Mouse (Mus musculus) thymus, postnatal 10 days (tissue): ENCODE data around the gene Ncoa7.
A peak's percentile ranks its signal among the peaks of the same experiment; 100 is the strongest.

Experiments
- DNase-seq, 2 experiments: peaks; one replicate each; pipeline ENCODE4 v3.0.0; 2021; ENCODE audit warnings: low spot score in 2 of 2

Gene Ncoa7

DNA sequence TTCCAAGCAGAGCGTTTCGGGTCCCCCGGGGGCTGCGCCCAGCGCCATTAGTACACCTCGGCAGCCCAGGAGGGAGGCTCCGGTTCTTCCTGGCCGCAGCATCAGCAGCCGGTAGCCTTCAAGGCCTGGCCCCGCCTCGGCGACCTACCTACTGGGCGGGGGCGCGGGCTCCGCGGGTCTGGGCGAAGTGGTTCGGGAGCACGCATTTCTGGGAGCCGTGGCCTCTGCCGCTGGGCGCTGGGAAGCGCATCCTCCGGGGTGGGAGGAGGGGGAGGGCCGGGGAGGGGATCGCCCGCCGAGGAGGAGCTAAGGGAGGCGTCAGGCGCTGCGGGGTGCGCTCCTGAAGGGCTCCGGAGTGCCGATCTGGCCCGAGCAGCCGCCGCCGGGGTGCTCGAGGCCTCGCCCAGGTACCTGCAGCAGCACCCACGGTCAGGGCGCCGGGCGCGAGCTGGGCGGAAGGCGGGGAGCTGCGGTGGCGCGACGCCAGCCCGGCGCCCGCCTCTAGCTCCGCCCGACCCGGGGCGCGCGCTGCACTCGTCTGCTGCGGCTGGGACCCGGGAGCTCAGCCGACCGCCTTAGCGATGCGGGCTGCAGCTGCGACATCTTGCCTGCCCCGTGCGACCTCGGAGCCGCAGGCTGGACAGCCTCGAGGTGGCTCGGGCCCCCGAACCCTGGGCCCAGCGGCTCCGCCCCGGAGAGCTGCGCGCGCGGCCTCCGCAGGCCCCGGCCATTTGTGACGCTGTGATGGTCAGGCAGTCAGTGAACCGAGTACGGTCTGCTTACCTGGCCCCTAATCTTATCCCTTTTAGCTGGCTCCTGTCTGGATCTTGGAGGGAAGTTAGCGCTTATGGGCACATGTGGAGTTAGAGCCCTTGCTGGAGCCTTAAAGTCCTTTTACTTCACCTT lies at the start of gene Ncoa7:
TSS of gene Ncoa7 (minus strand) at position 646 of the 906 bp plus-strand sequence.
- DNase-seq = peak; percentile 61 to 65

DNA sequence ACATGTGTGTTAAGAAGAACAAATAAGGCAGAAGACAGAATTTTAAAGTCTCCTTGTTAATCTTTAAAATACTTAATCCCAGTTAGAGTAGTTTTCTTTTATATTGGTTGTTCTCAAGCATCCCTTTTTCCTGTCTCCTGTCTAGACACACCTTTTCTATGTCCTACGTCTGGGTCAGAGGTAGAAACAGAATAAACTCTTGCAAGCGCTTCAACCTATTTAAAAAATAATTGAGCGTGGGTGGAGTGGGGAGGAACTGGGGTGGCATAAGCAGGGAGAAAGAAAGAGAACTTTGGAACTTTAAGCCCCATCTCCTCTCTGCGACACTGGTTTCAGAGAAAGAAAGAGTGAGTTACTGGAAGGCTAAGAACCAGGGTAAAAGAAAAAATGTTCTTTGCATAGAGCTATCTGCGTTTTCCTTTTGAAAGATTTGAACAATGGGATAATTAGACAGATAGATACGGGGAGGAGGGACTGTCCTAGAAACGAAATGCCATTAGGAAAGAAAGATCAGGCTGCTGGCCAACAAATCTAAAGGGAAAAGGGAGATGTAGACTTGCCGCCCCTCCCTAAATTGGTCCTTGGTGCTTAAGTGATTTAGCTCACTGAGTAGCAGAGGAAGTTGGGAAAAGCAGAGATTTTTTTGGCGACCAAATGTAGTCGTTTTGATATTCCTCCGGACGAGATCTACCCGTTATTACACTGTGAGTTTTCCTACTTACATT lies 42.1 kb upstream of the Ncoa7 start:
- DNase-seq = no peak

DNA sequence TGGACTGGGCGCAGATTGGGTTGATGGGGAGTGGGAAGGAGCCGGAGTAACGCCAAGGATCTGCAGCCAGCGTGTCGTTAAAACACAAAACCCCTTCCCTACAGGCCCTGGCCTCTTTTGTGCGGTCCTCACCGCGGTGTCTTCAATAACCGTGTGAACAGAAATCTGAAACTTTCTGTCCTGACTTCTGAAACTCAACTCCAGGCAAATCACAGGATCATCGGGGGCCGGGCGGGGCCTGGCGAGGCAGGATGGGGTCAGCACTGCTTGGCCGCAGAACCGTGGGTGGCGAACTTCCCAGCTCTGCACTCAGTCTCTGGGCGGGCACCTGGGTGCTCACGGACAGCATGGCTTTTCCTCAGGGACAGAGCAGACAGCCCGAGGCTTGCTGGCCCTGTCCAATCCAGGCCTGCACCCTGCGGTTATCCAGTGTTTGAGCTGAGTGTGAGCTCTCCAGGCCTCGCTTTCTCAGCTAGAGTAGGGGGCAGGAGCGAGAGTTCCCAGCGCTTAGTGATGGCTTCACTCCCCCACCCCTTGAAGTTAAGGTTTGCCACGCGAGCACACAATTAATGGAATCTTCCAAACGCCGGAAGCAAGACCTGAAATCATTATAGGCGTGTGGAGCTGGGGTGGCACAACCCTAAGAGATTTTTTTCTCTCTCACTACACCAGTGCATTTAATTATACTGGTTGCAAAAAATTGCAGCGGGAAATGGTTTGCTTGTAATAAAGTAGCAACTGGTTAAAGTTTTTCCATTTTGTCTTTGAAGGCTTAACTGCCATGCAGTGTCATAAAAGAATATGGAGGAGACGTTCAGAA lies 41.3 kb upstream of the Ncoa7 start:
- DNase-seq = no peak

GRCm38 (mm10) chr10:30843438-30844190 lies 40.5 kb upstream of the Ncoa7 start:
- no peak for DNase-seq

DNA sequence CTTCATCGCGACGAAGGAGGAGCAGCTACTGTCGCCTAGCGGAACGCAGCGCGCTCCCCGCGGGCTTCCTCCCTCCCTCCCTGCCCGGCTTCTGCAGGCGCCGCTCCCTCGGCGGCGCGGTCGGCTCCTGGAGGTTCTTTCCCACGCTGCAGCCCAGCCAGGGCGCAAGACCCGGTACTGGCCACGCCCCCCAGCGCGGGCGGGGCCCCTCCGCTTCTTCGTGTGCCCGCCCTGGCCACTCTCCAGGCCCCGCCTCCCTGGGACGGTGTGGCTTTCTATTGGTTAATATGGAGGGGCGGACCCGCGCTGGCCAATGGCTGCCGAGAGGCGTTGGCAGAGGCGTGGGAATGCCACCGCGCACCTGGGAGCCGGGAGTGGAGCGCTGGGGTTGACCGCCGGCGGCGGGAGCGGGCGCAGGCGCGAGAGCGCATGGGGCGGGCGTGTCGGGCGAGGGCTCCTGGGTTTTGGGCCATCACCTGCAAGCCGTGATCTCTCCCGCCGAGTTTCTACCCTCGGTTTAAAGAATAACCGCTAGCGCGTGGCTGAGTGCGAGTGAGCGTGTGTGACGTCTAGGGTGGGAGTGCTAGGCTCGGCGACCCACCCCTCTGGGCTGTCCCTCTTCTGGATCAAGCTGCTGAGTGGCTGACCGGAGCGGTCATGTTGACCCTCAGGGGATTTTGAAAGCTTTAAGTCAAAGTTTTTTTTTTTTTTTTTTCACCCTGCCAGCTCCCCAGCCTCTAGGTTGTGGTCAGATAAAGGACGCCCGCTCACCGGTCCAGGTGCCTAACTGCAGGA lies 39.7 kb upstream of the Ncoa7 start, which contains the start of gene Hey2:
TSS of gene Hey2 (minus strand) at position 159 of the 795 bp plus-strand sequence.
- DNase-seq = peak; percentile 90

GRCm38 (mm10) chr10:30842228-30842627 lies 39.1 kb upstream of the Ncoa7 start:
- no peak for DNase-seq

GRCm38 (mm10) chr10:30840824-30841223 lies 37.7 kb upstream of the Ncoa7 start:
- no peak for DNase-seq

DNA sequence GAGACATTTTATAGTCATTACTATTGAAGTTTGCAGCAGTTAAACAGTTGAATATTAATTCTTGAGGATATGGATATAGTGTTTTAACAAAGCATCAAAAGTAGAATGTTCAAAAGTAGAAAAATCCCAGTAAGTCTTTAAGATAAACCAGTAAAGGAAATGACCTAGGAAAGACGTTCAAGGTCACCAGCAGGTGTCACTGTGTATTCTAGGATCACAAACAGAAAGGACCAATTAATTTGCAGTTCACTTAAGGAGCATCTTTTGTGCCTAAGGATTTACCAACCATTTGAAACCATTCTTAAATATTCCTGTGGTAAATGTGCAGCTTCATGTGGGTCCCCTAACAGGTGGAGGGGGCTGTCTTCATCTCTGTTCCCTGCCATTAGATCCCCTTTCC lies 35.1 kb upstream of the Ncoa7 start:
- peak in 1 of 2 experiments; percentile 8 for DNase-seq

GRCm38 (mm10) chr10:30825049-30825448 lies 21.9 kb upstream of the Ncoa7 start:
- peak in 1 of 2 experiments; percentile 26 for DNase-seq

GRCm38 (mm10) chr10:30810967-30811293 lies 7.8 kb upstream of the Ncoa7 start:
- peak; percentile 45 to 84 for DNase-seq

GRCm38 (mm10) chr10:30810247-30810966 lies 7.3 kb upstream of the Ncoa7 start:
- no peak for DNase-seq

DNA sequence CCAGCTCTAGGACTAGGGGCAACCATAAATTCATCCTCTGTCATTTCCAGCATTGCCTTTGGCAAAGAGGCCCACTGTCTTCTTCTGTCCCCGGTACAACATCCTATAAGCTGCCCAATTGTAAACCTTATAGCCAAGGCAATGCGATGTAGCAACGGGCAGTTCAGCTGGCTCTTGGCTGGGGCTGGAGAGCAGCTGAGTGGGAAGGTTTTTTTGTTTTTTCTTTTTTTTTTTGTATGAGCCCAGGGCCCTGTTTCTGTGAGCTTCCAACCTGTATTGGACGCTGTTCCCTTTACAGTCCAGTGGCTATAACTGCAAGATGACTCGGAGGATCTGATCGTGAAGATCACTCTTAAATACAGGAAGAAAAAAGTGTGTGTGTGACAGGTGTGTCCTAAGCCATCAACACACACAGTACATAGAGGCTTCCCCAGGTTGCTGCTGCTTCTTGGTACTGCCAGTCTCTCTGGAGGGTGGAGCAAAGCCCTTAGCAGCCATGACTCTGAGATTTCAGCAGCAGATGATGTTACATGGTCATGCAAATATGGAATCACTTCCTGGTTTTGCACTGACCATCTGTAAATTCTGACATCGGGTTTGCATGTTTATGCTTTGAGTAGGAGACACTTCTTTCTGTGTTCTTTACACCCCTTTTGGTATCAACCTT lies 594 bp upstream of the Ncoa7 start:
- DNase-seq = no peak

DNA sequence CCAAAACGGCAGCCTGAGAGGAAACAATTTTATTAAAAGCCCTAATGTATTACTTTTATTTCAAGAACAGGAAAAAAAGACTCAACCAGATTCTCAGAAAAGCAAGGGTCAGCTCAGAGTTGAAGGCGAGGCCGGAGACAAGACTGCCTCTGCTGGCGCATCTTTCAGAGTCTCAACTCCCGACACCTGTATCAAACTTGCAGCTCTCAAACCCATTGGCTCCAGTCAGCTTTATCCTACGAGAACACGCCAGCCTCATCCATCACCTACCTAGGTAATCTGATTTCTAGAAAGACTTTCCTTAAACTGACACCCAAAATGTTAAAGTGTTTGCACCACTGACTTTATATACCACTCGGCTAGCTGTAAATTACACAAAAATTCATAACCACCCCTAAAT lies 1.1 kb downstream of the Ncoa7 start:
- no peak for DNase-seq

GRCm38 (mm10) chr10:30799713-30800450 lies 3.2 kb downstream of the Ncoa7 start:
- DNase-seq = no peak

DNA sequence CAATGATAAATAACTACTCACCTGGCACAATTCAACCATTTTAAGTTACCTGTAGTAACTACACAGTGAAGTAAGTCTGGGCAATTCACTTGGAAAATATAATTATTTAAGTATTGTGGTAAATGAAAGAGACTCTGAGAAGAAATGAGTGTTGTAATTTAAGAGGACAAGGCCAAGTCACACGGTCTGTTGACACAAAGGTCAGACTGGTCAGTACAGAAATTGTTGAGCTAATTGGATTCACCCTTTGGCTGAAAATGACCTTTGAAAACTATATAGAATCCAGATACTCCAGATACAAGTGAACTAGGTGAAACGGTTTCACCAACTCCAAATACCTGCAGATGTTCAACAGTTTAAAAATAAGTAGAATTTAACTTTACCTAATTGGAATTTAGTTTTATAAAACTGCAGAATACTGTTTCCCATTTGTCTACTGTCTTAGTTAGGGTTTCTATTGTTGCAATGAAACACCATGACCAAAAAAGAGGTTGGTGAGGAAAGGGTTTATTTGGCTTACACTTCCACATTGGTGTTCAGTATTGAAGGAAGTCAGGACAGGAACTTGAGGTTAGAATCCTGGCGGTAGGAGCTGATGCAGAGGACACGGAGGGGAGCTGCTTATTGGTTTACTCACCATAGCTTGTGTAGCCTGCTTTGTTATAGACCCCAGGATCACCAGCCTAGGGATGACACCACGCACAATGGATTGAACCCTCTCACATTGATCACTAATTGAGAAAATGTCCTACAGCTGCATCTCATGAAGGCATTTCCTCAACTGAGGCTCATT lies 6.5 kb downstream of the Ncoa7 start:
- no peak for DNase-seq

- no peak for DNase-seq
Measured at GRCm38 (mm10) chr10:30791016-30791415, 12.1 kb downstream of the Ncoa7 start.

DNA sequence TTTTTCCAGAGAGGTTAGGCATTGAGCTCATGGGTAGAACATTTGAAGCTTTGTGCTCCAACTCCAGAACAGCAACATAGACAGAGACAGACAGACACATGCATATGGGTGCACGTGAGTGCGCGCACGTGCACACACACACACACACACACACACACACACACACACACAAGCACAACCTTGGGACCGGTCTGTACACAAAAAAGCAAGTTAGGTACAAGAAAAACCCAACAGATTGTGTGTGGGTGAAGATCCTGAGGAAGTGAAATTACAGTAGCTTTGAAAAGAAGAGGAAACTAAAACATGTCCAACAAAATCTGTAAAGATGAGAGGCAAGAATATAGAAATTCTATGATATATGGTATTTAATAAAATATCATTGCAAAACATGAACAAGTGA lies 13.6 kb downstream of the Ncoa7 start:
- no peak for DNase-seq

DNA sequence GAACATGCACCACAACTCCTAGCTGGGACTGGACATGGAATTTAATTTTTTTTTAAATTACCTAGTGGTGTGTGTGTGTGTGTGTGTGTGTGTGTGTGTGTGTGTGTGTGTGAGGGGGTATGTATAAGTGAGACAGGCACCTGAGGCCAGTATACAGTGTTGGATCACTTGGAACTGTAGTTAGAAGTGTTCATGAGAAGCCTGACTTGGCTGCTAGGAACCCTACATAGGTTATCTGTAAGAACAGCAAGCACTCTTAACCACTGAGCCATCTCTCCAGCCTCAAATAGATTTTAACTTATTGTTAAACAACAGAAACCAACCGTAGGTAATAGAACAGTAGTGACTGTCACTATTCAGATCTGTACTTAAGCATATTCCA lies 14.8 kb downstream of the Ncoa7 start:
- no peak for DNase-seq
